ENCODE assay signal across 23 mouse cellular contexts in the genomic region with DNA sequence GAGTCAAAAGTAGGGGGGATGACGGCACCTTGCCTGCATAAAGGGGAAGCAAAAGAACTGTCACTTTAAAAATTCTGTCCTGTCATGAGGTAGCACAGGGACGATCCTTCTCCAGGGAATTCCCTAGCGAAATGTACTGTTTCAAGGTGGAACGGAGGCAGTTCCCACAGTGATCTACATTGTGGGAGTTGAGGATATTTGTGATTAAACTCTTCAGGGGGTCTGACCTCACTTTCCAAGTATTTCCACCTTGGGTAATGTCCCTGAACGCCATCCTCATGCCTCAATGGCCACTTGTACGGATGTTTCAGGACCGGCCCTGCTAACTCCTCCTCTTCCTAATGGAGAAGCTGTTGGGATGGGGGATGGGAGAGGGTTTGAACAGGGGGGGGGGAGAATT.
DNase-seq lines count a peak whose midpoint lies in the region; ATAC-seq and TF ChIP-seq lines count a peak whose summit lies in the region.
"Had no signal": no experiment of that assay in that cellular context is flagged by ENCODE, and none has a peak within 500 bp of the region (broad histone marks: within the 10 kb centered on the region; RNA-seq: fewer than 3 reads in every experiment).

No protein-coding gene starts in this region.

- H3K9me3 ChIP-seq in midbrain, embryonic 11.5 days (ENCODE audit: control insufficient read depth, low read length): no peaks in the 10 kb centered on the region
- no peaks in the 10 kb centered on the region for H3K9me3 ChIP-seq in midbrain, postnatal 0 days (ENCODE audit: low read length)
- H3K9me3 ChIP-seq: embryonic facial prominence, embryonic 10.5 days; embryonic facial prominence, embryonic 12.5 days; forebrain, embryonic 13.5 days; forebrain, embryonic 15.5 days had no signal

- TF ChIP-seq CTCF in midbrain, postnatal 0 days (IDR thresholded peaks at IDR 0.05): no peak
- no peak for TF ChIP-seq CTCF in Patski (IDR thresholded peaks at IDR 0.05)

- CTCF ChIA-PET in Patski (lab: Charles Lee): no interaction called here

- POLR2A ChIA-PET in Patski (lab: Charles Lee): no interaction called here

- H3K27me3 ChIP-seq in midbrain, embryonic 11.5 days (ENCODE audit: control insufficient read depth, insufficient read depth, low read length): no peaks in the 10 kb centered on the region
- no peaks in the 10 kb centered on the region for H3K27me3 ChIP-seq in midbrain, postnatal 0 days (ENCODE audit: insufficient read depth, low read length)
- H3K27me3 ChIP-seq in Patski: no peaks in the 10 kb centered on the region
- H3K27me3 ChIP-seq: CH12.LX; embryonic facial prominence, embryonic 12.5 days; forebrain, embryonic 13.5 days; forebrain, embryonic 15.5 days had no signal

- in situ Hi-C loops in Patski (cut with MboI; ENCODE audit: low pct_unique_long_range_greater_than_20kb): no loop called here

- peak; percentile 76 for DNase-seq in midbrain, embryonic 11.5 days (ENCODE audit: low spot score, missing footprints)
- no peak for DNase-seq in midbrain, postnatal 0 days (ENCODE audit: low spot score)
- peak; percentile 19 for DNase-seq in ES-CJ7 (ENCODE audit: low read depth, low spot score)
- peak; percentile 54 for DNase-seq in Patski (ENCODE audit: low read depth, low spot score)
- peak; percentile 37 for DNase-seq in ZHBTc4 (ENCODE audit: low read depth, low spot score)
- DNase-seq in left cerebral cortex, postnatal 4 days: no peak
- DNase-seq in kidney, postnatal 36 days: no peak
- DNase-seq: adrenal gland, adult 8-10 months; adrenal gland, postnatal 14 days; adrenal gland, postnatal 36 days; B cell, adult 2 months; cerebellum, adult 11-12 months; cerebellum, adult 2 months; cerebellum, adult 9-10 months; cerebellum, postnatal 10 days; cerebellum, postnatal 25 days; forebrain, postnatal 0 days had no signal

- H3K4me2 ChIP-seq in midbrain, embryonic 11.5 days: no peak overlapping the region
- no peak overlapping the region for H3K4me2 ChIP-seq in midbrain, postnatal 0 days (ENCODE audit: low read depth, low read length, poor library complexity, severe bottlenecking)
- H3K4me2 ChIP-seq: embryonic facial prominence, embryonic 12.5 days; forebrain, embryonic 13.5 days; forebrain, embryonic 15.5 days had no signal

- WGBS in midbrain, embryonic 11.5 days: 66% methylated on average over 7 of the region's 7 CpGs
- WGBS in midbrain, postnatal 0 days: 60% methylated on average over 7 of the region's 7 CpGs

- no peaks in the 10 kb centered on the region for H3K36me3 ChIP-seq in midbrain, embryonic 11.5 days (ENCODE audit: control insufficient read depth, insufficient read depth, low read length)
- H3K36me3 ChIP-seq in midbrain, postnatal 0 days (ENCODE audit: insufficient read depth, low read length): no peaks in the 10 kb centered on the region
- H3K36me3 ChIP-seq: embryonic facial prominence, embryonic 10.5 days; embryonic facial prominence, embryonic 12.5 days; forebrain, embryonic 15.5 days had no signal

- H3K4me1 ChIP-seq in midbrain, embryonic 11.5 days (ENCODE audit: control insufficient read depth, insufficient read depth, low read length): peaks cover 3% of the 10 kb centered on the region; the same call in 1 of the 2 replicates
- no peaks in the 10 kb centered on the region for H3K4me1 ChIP-seq in midbrain, postnatal 0 days (ENCODE audit: insufficient read depth, low read length)

- H3K27ac ChIP-seq in midbrain, embryonic 11.5 days (ENCODE audit: low read depth, low read length): no peak overlapping the region
- H3K27ac ChIP-seq in midbrain, postnatal 0 days (ENCODE audit: low read depth, low read length): no peak overlapping the region
- H3K27ac ChIP-seq: embryonic facial prominence, embryonic 10.5 days; embryonic facial prominence, embryonic 12.5 days; forebrain, embryonic 13.5 days; forebrain, embryonic 15.5 days had no signal

- intact Hi-C loops in left cerebral cortex, postnatal 4 days (cut with DNase I): loop anchor here (10.0 kb wide), 1 partner anchor 940 kb away; no protein-coding TSS in a partner anchor

- no peak overlapping the region for H3K9ac ChIP-seq in midbrain, embryonic 11.5 days (ENCODE audit: low read length)
- H3K9ac ChIP-seq in midbrain, postnatal 0 days (replicated peaks; ENCODE audit: low read length, poor library complexity, severe bottlenecking): no peak overlapping the region
- H3K9ac ChIP-seq: embryonic facial prominence, embryonic 12.5 days; forebrain, embryonic 13.5 days; forebrain, embryonic 15.5 days; forebrain, postnatal 0 days had no signal

- H3K4me3 ChIP-seq in midbrain, embryonic 11.5 days (ENCODE audit: low read depth, low read length): no peak overlapping the region
- no peak overlapping the region for H3K4me3 ChIP-seq in midbrain, postnatal 0 days (ENCODE audit: low read depth, low read length)
- H3K4me3 ChIP-seq: embryonic facial prominence, embryonic 10.5 days; embryonic facial prominence, embryonic 12.5 days; forebrain, embryonic 13.5 days; forebrain, embryonic 15.5 days had no signal

- no peak for ATAC-seq in midbrain, embryonic 11.5 days (ENCODE audit: low FRiP score)
- no peak for ATAC-seq in midbrain, postnatal 0 days (ENCODE audit: low FRiP score)
- ATAC-seq in Patski: peak; percentile 75
- ATAC-seq: CD4-positive, CD25-positive, alpha-beta regulatory T cell, adult 4 months; forebrain, embryonic 13.5 days; forebrain, embryonic 15.5 days; forebrain, postnatal 0 days had no signal

Comparison
In these comparisons a context has a peak if more than half of its experiments do, and no peak if none do; other contexts are left out.
1. DNase-seq: peak in midbrain, embryonic 11.5 days (single experiment), ES-CJ7 (single experiment), Patski (single experiment) and ZHBTc4 (single experiment); none in midbrain, postnatal 0 days (single experiment), left cerebral cortex, postnatal 4 days (single experiment) and kidney, postnatal 36 days (0 of 2).